Mouse (Mus musculus): ENCODE measurements around the gene Rhod. TPM values are rescaled to one million over a fixed set of nuclear protein-coding genes. Genes with fewer than 3 reads are reported as not detected.
"Not testable (repeated sequence)": the region's sequence is repeated elsewhere in the genome, so short reads cannot be mapped to it uniquely, and the experiment has no call there.

The Rhod gene
- polyA plus RNA-seq, 1 experiment from 2014 or later: 30.0 TPM

DNA sequence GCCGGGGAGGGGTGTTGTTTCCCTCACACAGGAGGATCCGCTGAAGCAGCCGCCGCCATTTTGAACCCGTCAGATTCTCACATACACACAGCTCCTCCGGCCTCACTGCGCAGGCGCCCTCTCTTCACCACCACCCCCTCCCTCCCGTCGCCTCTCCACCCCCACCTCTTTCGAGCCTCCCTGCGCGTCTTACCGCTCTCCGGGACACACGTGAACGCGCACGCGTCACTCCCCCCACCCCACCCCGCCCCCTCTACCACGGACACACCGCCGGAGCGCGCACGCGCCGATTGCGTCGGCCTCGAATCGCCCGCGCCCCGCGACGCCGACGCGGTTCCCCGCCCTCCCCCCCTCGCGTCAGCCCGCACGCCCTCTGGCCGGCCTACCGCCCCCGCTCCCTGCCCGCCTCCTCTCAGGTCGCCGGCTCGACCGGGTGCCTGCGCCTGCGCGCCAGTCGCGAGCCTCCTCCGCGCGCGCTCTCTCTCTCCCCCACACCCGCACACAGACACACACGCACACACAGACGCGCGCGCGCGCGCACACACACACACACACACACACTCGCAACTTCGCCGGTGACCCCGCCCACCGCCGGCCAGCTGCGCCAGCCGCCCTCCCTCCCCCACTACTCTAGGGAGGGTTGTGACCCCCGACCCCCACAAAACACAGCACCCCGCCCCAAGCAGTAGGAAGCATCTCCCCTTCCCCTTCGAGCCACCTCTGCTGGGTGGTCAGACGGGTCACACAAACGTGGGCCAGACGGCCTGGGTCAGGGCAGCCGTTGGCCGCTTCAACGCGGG lies 42.0 kb downstream of the Rhod start:
- under 1% methylated on average over 43 of the region's 90 CpGs for WGBS
- H3K9me3 ChIP-seq (ENCODE audit: control insufficient read depth, low read length): no peaks in the 10 kb centered on the region

DNA sequence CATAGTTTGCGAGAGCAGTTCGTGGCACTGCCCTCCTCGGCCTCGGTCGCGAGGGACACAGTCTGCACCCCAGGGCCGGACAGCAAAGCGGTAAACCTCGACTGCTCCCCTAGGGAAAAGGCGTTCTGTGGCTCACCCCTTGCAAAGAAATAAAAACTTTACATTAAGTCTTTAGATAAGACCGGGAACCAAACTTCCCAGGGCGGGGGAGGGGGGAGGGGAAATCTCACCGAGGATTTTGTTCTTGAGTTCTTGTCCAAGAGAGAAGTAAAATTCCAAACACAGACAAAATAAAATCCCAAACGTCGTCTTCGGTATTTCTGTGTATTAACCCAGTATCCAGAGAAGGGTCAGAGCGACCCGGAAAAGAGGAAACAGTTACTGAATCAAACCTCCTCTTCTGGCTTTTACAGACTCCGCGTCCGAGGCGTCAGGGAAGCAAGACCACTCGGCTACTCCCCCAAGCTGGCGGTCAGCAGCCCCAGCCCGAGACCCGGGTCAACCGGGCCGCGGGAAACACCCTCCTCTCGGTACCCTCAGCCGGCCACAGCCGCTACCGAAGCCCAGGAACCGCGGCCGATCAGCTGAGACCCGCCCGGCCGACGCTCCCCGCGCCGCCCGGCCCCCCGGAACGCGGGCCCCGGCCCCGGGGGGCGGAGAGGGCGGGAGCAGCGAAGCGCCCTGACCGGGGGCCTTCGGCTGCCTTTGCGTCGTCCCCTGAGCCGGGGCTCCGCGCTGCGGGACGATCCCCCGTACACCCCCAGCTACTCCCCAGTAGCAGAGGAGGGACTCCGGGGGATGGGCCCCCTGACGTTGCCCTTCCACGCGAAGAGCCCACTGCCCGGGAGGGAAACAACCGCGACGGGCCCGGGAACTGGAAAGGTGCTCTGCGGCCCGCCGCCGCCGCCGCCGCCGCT lies 42.9 kb downstream of the Rhod start:
- H3K9ac ChIP-seq (ENCODE audit: low read depth, low read length): peak overlapping the region; percentile 99
- ATAC-seq (ENCODE audit: low read depth) (peak; percentile 19), DNase-seq (ENCODE audit: low spot score) (peak; percentile 16)
- H3K36me3 ChIP-seq (ENCODE audit: control insufficient read depth, insufficient read depth, low read length): peaks cover 15% of the 10 kb centered on the region
- H3K4me3 ChIP-seq (ENCODE audit: low read depth, low read length): peak overlapping the region; percentile 100
- H3K27ac ChIP-seq (replicated peaks; ENCODE audit: low read depth, low read length): peak overlapping the region; percentile 95
- no peaks in the 10 kb centered on the region for H3K9me3 ChIP-seq (ENCODE audit: control insufficient read depth, low read length)
- WGBS: under 1% methylated on average over 35 of the region's 80 CpGs
- H3K27me3 ChIP-seq (replicated peaks; ENCODE audit: control insufficient read depth, insufficient read depth, low read length): no peaks in the 10 kb centered on the region
- peaks cover 12% of the 10 kb centered on the region for H3K4me1 ChIP-seq (ENCODE audit: control insufficient read depth, insufficient read depth, low read length)
- peak overlapping the region; percentile 79 for H3K4me2 ChIP-seq (ENCODE audit: low read depth, low read length)

More for the DNA sequence above, 42.0 kb downstream of the Rhod start:
- peaks cover 13% of the 10 kb centered on the region; the same call in 1 of the 2 replicates for H3K36me3 ChIP-seq (ENCODE audit: control insufficient read depth, insufficient read depth, low read length)
- H3K27me3 ChIP-seq (replicated peaks; ENCODE audit: control insufficient read depth, insufficient read depth, low read length): no peaks in the 10 kb centered on the region
- H3K27ac ChIP-seq (replicated peaks; ENCODE audit: low read depth, low read length): peak overlapping the region; percentile 95
- H3K4me1 ChIP-seq (ENCODE audit: control insufficient read depth, insufficient read depth, low read length): peaks cover 12% of the 10 kb centered on the region
- H3K4me3 ChIP-seq (ENCODE audit: low read depth, low read length): peak overlapping the region; percentile 100
- peak; percentile 94 for ATAC-seq (ENCODE audit: low read depth)
- peak; percentile 99 for DNase-seq (ENCODE audit: low spot score)
- peak overlapping the region; percentile 99 for H3K9ac ChIP-seq (ENCODE audit: low read depth, low read length)
- H3K4me2 ChIP-seq (ENCODE audit: low read depth, low read length): peak overlapping the region; percentile 79

DNA sequence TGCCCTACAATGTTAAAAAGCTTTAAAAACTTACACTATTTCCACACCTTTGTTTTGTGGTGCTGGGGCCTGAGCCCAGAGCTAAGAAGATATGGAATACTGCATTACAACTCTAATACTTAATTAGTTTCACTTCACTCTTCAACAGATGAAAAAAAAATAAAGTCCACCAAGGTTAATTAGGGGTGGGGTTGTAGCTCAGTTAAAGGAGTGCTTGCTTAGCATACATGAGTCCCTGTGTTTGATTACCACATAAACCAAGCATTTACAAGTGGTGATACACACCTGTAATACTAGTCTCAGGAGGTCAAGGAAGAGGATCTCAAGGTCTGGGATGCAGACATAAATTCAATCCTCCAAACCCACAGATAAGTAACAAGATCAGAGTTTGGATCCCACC lies 52.0 kb downstream of the Rhod start:
- ATAC-seq (ENCODE audit: low read depth) (no peak), DNase-seq (ENCODE audit: low spot score) (no peak)
- Histone ChIP-seq H3K4me2 (ENCODE audit: low read depth, low read length) (no peak overlapping the region), H3K4me1 (ENCODE audit: control insufficient read depth, insufficient read depth, low read length) (no peaks in the 10 kb centered on the region), H3K9me3 (ENCODE audit: control insufficient read depth, low read length) (no peaks in the 10 kb centered on the region), H3K27ac (replicated peaks; ENCODE audit: low read depth, low read length) (no peak overlapping the region), H3K4me3 (ENCODE audit: low read depth, low read length) (no peak overlapping the region), H3K9ac (ENCODE audit: low read depth, low read length) (no peak overlapping the region), H3K27me3 (replicated peaks; ENCODE audit: control insufficient read depth, insufficient read depth, low read length) (no peaks in the 10 kb centered on the region), H3K36me3 (ENCODE audit: control insufficient read depth, insufficient read depth, low read length) (peaks cover 53% of the 10 kb centered on the region)

DNA sequence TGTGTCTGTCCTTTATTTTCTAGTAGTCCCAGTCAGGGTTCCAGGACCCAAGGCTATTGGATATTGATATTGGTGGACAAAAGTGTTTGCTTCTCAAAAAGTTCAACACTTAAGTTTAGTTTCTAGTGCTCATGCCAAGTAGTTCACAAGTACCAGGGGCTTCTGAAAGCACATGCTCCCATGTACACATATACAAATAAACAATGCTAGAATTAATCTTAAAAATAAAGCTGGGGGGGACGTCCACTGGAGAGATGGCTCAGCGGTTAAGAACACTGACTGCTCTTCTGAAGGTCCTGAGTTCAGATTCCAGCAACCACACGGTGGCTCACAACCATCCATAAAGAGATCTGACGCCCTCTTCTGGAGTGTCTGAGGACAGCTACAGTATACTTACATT lies 54.2 kb downstream of the Rhod start:
- no peaks in the 10 kb centered on the region for H3K27me3 ChIP-seq (replicated peaks; ENCODE audit: control insufficient read depth, insufficient read depth, low read length)
- peaks cover 50% of the 10 kb centered on the region for H3K36me3 ChIP-seq (ENCODE audit: control insufficient read depth, insufficient read depth, low read length)
- WGBS: 75% methylated on average over 4 of the region's 4 CpGs
- no peak for ATAC-seq (ENCODE audit: low read depth)
- H3K4me3 ChIP-seq (ENCODE audit: low read depth, low read length): no peak overlapping the region
- no peak overlapping the region for H3K9ac ChIP-seq (ENCODE audit: low read depth, low read length)
- H3K27ac ChIP-seq (replicated peaks; ENCODE audit: low read depth, low read length): no peak overlapping the region
- no peaks in the 10 kb centered on the region for H3K9me3 ChIP-seq (ENCODE audit: control insufficient read depth, low read length)
- no peaks in the 10 kb centered on the region for H3K4me1 ChIP-seq (ENCODE audit: control insufficient read depth, insufficient read depth, low read length)
- H3K4me2 ChIP-seq (ENCODE audit: low read depth, low read length): no peak overlapping the region
- no peak for DNase-seq (ENCODE audit: low spot score)

DNA sequence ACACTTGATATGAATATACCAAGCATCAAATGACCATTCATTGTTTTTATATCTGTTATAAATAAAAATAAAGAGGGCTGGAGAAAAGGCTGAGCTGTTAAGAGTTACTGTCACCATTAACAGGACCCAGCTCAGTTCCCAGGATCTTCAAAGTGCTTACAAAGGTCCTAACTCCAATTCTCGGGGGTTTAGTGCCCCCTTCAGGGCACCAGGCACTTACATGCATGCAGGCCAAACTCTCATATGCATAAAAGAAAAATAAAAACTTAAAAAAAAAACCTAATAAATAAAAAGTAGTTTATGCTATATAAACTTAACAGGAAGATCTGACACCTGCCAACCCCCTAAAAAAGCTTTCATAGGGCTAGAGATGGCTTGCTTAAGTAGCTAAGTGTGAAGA lies 54.9 kb downstream of the Rhod start:
- no peak overlapping the region for H3K4me3 ChIP-seq (ENCODE audit: low read depth, low read length)
- no peak overlapping the region for H3K4me2 ChIP-seq (ENCODE audit: low read depth, low read length)
- H3K36me3 ChIP-seq (ENCODE audit: control insufficient read depth, insufficient read depth, low read length): peaks cover 52% of the 10 kb centered on the region
- ATAC-seq (ENCODE audit: low read depth) (no peak), DNase-seq (ENCODE audit: low spot score) (no peak)
- H3K9me3 ChIP-seq (ENCODE audit: control insufficient read depth, low read length): no peaks in the 10 kb centered on the region
- H3K27ac ChIP-seq (replicated peaks; ENCODE audit: low read depth, low read length): no peak overlapping the region
- H3K27me3 ChIP-seq (replicated peaks; ENCODE audit: control insufficient read depth, insufficient read depth, low read length): no peaks in the 10 kb centered on the region
- H3K9ac ChIP-seq (ENCODE audit: low read depth, low read length): no peak overlapping the region
- H3K4me1 ChIP-seq (ENCODE audit: control insufficient read depth, insufficient read depth, low read length): no peaks in the 10 kb centered on the region
- 31% methylated on average over 1 of the region's 1 CpGs for WGBS

DNA sequence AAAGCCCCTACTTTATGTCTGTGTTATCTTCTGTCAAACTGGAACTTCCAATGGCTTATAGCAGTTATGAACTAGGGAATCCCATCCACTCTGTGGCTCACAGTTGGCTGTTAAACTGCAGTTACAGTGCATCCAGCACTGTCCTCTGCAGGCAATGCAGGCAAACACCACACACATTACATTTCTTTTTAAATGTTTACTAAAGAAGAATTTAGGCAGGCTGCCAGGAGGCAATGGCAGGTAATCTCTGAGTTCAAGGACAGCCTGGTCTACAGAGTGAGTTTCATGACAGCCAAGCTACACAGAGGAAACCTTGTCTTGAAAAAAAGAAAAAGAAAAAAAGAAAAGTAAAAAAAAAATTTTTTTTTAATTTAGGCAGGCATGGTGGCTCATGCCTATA lies 55.9 kb downstream of the Rhod start:
- no peak overlapping the region for H3K27ac ChIP-seq (replicated peaks; ENCODE audit: low read depth, low read length)
- no peak overlapping the region for H3K9ac ChIP-seq (ENCODE audit: low read depth, low read length)
- H3K27me3 ChIP-seq (replicated peaks; ENCODE audit: control insufficient read depth, insufficient read depth, low read length): no peaks in the 10 kb centered on the region
- ATAC-seq (ENCODE audit: low read depth) (no peak), DNase-seq (ENCODE audit: low spot score) (no peak)
- H3K4me1 ChIP-seq (ENCODE audit: control insufficient read depth, insufficient read depth, low read length): no peaks in the 10 kb centered on the region
- H3K9me3 ChIP-seq (ENCODE audit: control insufficient read depth, low read length): no peaks in the 10 kb centered on the region
- no peak overlapping the region for H3K4me2 ChIP-seq (ENCODE audit: low read depth, low read length)
- H3K36me3 ChIP-seq (ENCODE audit: control insufficient read depth, insufficient read depth, low read length): peaks cover 60% of the 10 kb centered on the region
- H3K4me3 ChIP-seq (ENCODE audit: low read depth, low read length): no peak overlapping the region

DNA sequence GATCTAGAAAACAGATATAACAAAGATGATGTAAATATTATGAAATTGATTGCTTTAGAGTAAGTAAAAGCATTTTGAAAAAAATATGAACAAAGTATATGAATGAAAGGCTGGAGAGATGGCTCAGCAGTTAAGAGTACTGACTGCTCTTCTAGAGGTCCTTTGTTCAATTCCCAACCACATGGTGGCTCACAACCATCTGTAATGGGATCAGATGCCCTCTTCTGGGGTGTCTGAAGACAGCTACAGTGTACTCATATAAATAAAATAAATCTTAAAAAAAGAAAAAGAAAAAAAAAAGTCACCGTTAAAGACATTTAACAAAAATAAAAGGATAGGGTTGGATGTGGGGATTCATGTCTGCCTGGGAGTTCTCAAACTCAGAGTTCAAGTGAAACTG lies 56.9 kb downstream of the Rhod start:
- not testable (repeated sequence) for H3K27me3 ChIP-seq (replicated peaks; ENCODE audit: control insufficient read depth, insufficient read depth, low read length); H3K9ac ChIP-seq (ENCODE audit: low read depth, low read length); H3K4me3 ChIP-seq (ENCODE audit: low read depth, low read length); H3K27ac ChIP-seq (replicated peaks; ENCODE audit: low read depth, low read length); DNase-seq (ENCODE audit: low spot score); H3K4me2 ChIP-seq (ENCODE audit: low read depth, low read length); H3K4me1 ChIP-seq (ENCODE audit: control insufficient read depth, insufficient read depth, low read length); ATAC-seq (ENCODE audit: low read depth); H3K9me3 ChIP-seq (ENCODE audit: control insufficient read depth, low read length)
- peaks cover 59% of the 10 kb centered on the region for H3K36me3 ChIP-seq (ENCODE audit: control insufficient read depth, insufficient read depth, low read length)
- WGBS: 86% methylated on average over 1 of the region's 1 CpGs
